Mouse (Mus musculus): ENCODE measurements at regions not wholly inside any gene's neighbourhood (a gene's known extent, or its start where the extent isn't known, plus 50 kb on each side); places are given as distances from the start of the nearest gene placed in this dataset.
A peak's percentile ranks its signal among the peaks of the same experiment; 100 is the strongest.

DNA sequence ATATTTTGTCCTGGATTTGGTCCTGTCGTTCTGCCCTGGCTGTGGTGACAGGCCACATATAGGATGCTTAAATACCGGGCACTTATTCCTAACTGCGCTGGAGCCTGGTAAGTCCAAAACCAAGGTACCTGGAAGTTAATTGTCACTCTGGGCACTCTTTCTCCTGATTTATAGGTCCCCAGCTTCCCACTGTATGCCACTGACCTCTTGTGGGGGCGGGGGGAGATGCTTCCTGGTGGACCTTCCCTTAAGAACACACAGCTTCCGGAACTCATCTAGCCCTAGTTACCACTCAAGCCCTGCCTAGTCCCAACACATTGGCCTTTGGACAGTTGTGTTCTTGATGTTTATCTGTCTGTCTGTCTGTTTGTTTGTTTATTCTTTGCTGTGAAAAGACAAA, 165.3 kb upstream of the Ppp2r2d start:
- 87% methylated on average over 5 of the region's 5 CpGs for WGBS
- Histone ChIP-seq H3K4me3 (no peak overlapping the region), H3K9me3 (no peaks in the 10 kb centered on the region), H3K9ac (replicated peaks) (no peak overlapping the region), H3K27me3 (no peaks in the 10 kb centered on the region), H3K27ac (replicated peaks) (no peak overlapping the region), H3K4me2 (replicated peaks) (no peak overlapping the region), H3K4me1 (no peaks in the 10 kb centered on the region), H3K36me3 (no peaks in the 10 kb centered on the region)
- ATAC-seq (ENCODE audit: low FRiP score, low read depth): no peak

DNA sequence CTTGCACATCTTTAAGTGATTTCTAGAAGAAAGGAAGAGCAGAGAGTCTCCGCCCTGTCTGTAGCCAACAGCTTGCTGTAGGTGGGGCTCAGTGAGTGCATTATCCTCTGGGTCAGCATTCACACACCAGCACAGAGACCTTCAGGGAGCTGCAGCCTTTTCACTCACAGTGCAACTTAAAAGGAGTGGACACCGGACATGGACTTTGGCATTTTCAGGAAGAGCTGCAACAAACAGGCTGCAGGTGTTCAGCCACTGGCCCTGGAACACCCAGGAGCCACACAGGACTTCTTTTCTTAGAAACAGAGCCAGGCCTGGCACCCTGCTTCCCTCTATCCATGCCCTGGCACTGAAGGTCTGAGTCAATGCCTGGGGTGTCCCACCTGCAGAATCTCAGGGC, 166.3 kb upstream of the Ppp2r2d start:
- no peaks in the 10 kb centered on the region for H3K4me1 ChIP-seq
- 73% methylated on average over 2 of the region's 2 CpGs for WGBS
- no peak overlapping the region for H3K27ac ChIP-seq (replicated peaks)
- H3K4me2 ChIP-seq (replicated peaks): no peak overlapping the region
- no peak for ATAC-seq (ENCODE audit: low FRiP score, low read depth)
- H3K36me3 ChIP-seq: no peaks in the 10 kb centered on the region
- H3K9me3 ChIP-seq: no peaks in the 10 kb centered on the region
- H3K27me3 ChIP-seq: no peaks in the 10 kb centered on the region
- no peak overlapping the region for H3K4me3 ChIP-seq
- H3K9ac ChIP-seq (replicated peaks): no peak overlapping the region

DNA sequence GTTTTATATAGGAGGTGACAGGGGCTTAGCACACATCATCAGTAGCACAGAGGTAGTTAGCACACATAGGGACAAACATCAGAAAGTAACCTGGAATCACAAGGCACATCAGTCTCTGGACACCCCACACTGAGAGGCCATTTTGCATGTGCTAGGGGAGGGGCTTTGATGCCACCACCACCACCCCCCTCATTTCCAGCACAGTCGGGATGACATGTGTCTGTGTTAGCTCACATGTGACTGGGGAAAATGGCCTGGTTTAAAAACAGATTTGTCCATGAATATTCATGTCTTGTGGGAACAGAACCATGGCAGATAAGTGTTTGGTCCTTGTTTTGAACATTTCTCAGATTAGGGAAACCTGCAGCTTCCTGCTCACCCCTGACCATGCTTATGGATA, 172.9 kb upstream of the Ppp2r2d start:
- ATAC-seq (ENCODE audit: low FRiP score, low read depth): no peak
- Histone ChIP-seq H3K4me2 (replicated peaks) (no peak overlapping the region), H3K9me3 (no peaks in the 10 kb centered on the region), H3K9ac (replicated peaks) (no peak overlapping the region), H3K36me3 (no peaks in the 10 kb centered on the region), H3K27me3 (no peaks in the 10 kb centered on the region; the same call in 1 of the 2 replicates), H3K27ac (replicated peaks) (no peak overlapping the region), H3K4me3 (no peak overlapping the region), H3K4me1 (peaks cover 16% of the 10 kb centered on the region)
- 47% methylated on average over 1 of the region's 1 CpGs for WGBS

DNA sequence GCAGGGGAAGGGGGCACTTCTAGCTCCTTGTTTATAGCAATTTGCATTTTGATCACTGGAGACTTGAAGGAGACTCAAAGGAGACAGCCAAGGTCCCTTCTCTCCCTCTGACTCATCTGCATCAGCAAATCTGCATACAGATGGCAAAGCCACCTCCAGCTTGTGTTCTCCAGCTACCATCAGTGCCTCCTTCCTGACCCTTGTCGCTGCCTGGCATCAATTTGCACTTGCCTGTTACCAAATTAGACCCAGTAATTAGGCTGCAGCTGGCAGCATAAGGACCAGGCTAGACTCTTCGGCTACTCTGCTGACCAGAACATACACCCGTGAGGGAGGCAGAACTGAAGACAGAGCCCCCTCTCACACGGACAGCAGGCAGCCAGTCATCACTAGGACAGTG, 177.5 kb upstream of the Ppp2r2d start:
- H3K27me3 ChIP-seq: no peaks in the 10 kb centered on the region; the same call in 1 of the 2 replicates
- no peak overlapping the region for H3K4me3 ChIP-seq
- no peaks in the 10 kb centered on the region for H3K9me3 ChIP-seq
- H3K4me2 ChIP-seq (replicated peaks): no peak overlapping the region
- no peak overlapping the region for H3K9ac ChIP-seq (replicated peaks)
- 42% methylated on average over 4 of the region's 4 CpGs for WGBS
- peaks cover 20% of the 10 kb centered on the region for H3K4me1 ChIP-seq
- peak overlapping the region; percentile 58 for H3K27ac ChIP-seq (replicated peaks)
- no peaks in the 10 kb centered on the region for H3K36me3 ChIP-seq
- no peak for ATAC-seq (ENCODE audit: low FRiP score, low read depth)

DNA sequence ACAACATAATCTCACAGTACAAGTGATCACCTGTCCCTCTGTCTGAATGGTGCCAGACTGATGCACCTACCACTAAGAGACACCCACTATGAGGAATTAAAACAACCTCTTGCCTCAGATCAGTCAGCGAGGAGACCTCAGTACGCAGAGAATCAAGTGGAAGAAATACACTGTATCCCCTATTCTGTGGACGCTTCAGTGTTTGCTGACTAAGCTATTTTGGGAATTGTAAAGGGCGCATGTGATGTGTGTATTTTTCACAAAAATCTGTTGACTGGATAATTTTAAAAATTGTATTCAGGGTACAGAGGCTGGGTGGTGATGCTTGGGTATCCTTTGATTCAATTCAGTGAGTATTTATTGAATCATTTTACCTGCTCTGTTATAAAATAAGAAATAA, 185.8 kb upstream of the Ppp2r2d start:
- Histone ChIP-seq H3K9me3 (no peaks in the 10 kb centered on the region), H3K27me3 (no peaks in the 10 kb centered on the region), H3K27ac (replicated peaks) (no peak overlapping the region), H3K4me3 (no peak overlapping the region), H3K4me1 (no peaks in the 10 kb centered on the region), H3K4me2 (replicated peaks) (no peak overlapping the region), H3K9ac (replicated peaks) (no peak overlapping the region), H3K36me3 (no peaks in the 10 kb centered on the region)
- WGBS: 88% methylated on average over 4 of the region's 4 CpGs
- no peak for ATAC-seq (ENCODE audit: low FRiP score, low read depth)

DNA sequence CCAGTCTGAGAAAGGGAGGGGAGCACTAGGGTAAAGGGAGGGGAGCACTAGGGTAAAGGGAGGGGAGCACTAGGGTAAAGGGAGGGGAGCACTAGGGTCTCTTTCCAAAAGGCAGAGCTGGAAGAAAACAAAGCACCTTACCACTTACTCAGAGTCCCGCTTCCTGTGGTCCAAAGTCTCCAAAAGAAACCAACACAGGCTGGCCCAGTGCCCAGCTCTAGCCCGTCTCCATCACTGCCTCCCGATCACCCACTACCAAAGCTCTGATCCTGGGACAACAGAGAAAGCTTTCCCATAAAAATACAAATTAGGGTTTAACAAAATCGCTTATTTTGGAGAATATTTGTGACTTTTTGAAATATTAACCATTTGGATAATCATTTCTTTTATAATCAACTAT, 188.4 kb upstream of the Ppp2r2d start:
- no peak for ATAC-seq (ENCODE audit: low FRiP score, low read depth)

DNA sequence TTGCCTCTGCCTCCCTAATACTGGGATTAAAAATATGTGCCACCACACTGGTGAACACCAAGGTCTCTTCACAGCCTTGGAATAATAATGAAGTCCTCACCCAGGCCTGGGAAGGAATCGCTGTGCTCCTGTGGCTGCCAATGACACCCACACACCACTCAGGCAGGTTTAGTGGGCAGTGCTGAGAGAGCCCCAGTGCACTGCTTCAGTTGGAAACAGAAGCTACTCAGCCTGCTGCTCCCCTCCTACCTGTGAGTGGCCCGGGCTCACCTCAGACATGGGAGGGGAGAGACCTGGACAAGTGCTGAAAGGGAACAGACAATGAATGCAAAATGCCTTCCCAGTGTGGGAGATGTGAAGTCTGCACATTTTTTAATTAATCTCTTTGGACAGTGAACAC, 188.8 kb upstream of the Ppp2r2d start:
- 85% methylated on average over 2 of the region's 2 CpGs for WGBS
- no peak for ATAC-seq (ENCODE audit: low FRiP score, low read depth)
- no peak overlapping the region for H3K9ac ChIP-seq (replicated peaks)
- H3K4me1 ChIP-seq: no peaks in the 10 kb centered on the region
- 0 out of 2 replicates have a peak, but pooled peaks cover 4% of the 10 kb centered on the region for H3K9me3 ChIP-seq
- no peak overlapping the region for H3K4me2 ChIP-seq (replicated peaks)
- no peaks in the 10 kb centered on the region for H3K27me3 ChIP-seq
- no peaks in the 10 kb centered on the region for H3K36me3 ChIP-seq
- H3K4me3 ChIP-seq: no peak overlapping the region
- no peak overlapping the region for H3K27ac ChIP-seq (replicated peaks)

More for the DNA sequence above, 188.4 kb upstream of the Ppp2r2d start:
- H3K4me3 ChIP-seq: no peak overlapping the region
- no peak overlapping the region for H3K9ac ChIP-seq (replicated peaks)
- 95% methylated on average over 4 of the region's 4 CpGs for WGBS
- H3K9me3 ChIP-seq: 0 out of 2 replicates have a peak, but pooled peaks cover 1% of the 10 kb centered on the region
- H3K4me2 ChIP-seq (replicated peaks): no peak overlapping the region
- no peak overlapping the region for H3K27ac ChIP-seq (replicated peaks)
- no peaks in the 10 kb centered on the region for H3K4me1 ChIP-seq
- H3K27me3 ChIP-seq: no peaks in the 10 kb centered on the region
- H3K36me3 ChIP-seq: no peaks in the 10 kb centered on the region

DNA sequence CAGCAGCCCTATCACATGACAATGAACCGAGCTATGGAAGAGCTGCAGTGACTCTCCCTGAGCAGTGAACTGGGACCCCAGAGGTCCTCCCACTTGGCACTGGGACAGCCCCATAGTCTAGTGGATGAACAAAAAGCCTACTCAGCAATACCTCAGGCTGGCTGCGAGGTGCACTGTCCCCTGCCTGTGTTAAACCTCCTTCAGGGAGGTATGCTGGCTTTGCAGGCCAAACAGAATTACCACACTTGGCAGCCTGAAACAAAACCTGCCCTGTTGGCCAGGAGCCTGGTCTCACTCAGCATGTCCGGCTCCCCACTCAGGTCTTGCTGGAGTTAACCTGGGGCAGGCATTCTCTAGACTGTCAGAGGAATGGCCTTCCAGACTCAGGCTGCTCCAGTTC, 189.9 kb upstream of the Ppp2r2d start:
- 75% methylated on average over 3 of the region's 3 CpGs for WGBS
- H3K27ac ChIP-seq (replicated peaks): no peak overlapping the region
- H3K9me3 ChIP-seq: 0 out of 2 replicates have a peak, but pooled peaks cover 4% of the 10 kb centered on the region
- no peak overlapping the region for H3K4me3 ChIP-seq
- no peaks in the 10 kb centered on the region for H3K27me3 ChIP-seq
- no peaks in the 10 kb centered on the region for H3K4me1 ChIP-seq
- no peak overlapping the region for H3K9ac ChIP-seq (replicated peaks)
- H3K4me2 ChIP-seq (replicated peaks): no peak overlapping the region
- no peaks in the 10 kb centered on the region for H3K36me3 ChIP-seq
- no peak for ATAC-seq (ENCODE audit: low FRiP score, low read depth)

DNA sequence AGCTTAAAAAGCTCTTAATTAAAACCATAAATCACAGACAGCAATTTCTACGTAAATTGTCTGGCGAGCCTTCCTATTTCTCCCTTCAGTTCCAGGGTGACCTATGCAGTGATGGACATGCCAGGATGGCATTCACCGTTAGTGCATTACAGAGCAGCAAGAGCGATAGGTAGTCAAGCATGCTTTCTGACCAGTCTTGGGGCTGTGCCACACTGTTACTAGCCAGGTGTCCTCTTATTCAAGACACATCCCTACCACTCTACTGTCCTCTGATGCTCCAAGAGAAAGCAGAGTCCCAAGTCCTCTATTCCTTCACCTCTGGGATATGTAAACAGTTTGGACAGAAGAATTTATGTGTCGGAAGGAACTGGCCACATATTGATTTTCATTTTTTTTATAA, 194.9 kb upstream of the Ppp2r2d start:
- no peak overlapping the region for H3K4me2 ChIP-seq (replicated peaks)
- no peaks in the 10 kb centered on the region for H3K36me3 ChIP-seq
- H3K4me1 ChIP-seq: no peaks in the 10 kb centered on the region
- H3K9me3 ChIP-seq: 0 out of 2 replicates have a peak, but pooled peaks cover 4% of the 10 kb centered on the region
- ATAC-seq (ENCODE audit: low FRiP score, low read depth): no peak
- H3K4me3 ChIP-seq: no peak overlapping the region
- 93% methylated on average over 5 of the region's 5 CpGs for WGBS
- no peaks in the 10 kb centered on the region for H3K27me3 ChIP-seq
- H3K27ac ChIP-seq (replicated peaks): no peak overlapping the region
- H3K9ac ChIP-seq (replicated peaks): no peak overlapping the region

DNA sequence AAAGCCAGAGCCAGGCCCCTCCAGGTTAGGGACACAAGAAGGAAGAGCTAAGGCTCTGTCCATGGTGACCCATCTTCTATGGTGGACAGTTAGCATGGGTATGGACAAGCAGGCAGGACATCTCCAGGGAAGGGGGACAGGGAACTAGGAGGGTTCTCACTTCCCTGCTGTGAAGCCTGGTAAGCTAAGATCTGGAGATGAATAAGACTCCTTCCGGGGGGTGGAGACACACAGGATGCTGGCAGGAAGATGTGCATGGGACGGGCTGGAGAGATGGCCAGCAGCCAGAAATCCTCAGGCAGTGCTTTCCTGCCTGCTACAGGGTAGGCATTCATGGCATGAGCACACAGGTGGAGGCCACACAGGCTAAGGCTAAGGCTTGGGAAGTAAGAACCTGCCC, 198.2 kb upstream of the Ppp2r2d start:
- no peaks in the 10 kb centered on the region for H3K36me3 ChIP-seq
- no peak for ATAC-seq (ENCODE audit: low FRiP score, low read depth)
- no peak overlapping the region for H3K9ac ChIP-seq (replicated peaks)
- H3K27ac ChIP-seq (replicated peaks): no peak overlapping the region
- 0 out of 2 replicates have a peak, but pooled peaks cover 4% of the 10 kb centered on the region for H3K9me3 ChIP-seq
- H3K4me3 ChIP-seq: no peak overlapping the region
- H3K4me1 ChIP-seq: no peaks in the 10 kb centered on the region
- WGBS: 88% methylated on average over 2 of the region's 2 CpGs
- H3K4me2 ChIP-seq (replicated peaks): no peak overlapping the region
- H3K27me3 ChIP-seq: no peaks in the 10 kb centered on the region

DNA sequence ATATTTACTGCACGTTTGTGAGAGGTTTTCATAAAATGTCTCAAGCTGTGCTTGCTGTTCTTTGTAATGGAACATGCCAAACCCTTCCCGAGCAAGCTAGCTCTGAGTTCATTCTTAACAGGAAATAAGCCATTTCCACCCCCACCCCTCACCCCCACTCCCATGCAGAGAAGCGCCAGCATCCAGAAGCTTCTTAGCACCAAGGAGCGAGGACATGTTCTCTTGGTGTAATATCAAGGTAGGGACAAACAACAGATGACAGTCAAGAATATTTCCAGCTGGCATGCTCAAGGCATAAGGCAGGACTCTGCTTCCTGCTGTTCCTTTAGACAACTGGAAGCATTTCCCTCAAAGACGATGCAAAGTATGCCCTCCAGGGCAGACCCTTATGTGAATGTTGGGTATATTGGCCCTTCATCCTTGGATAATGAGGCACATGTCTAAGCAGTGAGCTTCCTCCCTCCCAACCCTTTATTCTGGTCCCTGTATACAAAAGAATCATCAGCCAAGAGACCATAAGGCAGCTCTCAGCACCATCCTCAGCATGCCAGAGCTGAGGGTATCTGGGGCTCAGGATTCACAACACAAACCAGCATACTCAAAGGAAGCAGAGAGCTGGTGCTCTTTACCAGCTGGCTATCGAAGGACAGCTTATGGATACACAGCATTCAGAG, 205.2 kb upstream of the Ppp2r2d start:
- Histone ChIP-seq H3K4me2 (replicated peaks) (no peak overlapping the region), H3K36me3 (no peaks in the 10 kb centered on the region), H3K4me3 (no peak overlapping the region), H3K4me1 (no peaks in the 10 kb centered on the region), H3K27ac (replicated peaks) (no peak overlapping the region), H3K27me3 (no peaks in the 10 kb centered on the region), H3K9ac (replicated peaks) (no peak overlapping the region), H3K9me3 (no peaks in the 10 kb centered on the region)
- WGBS: 80% methylated on average over 6 of the region's 6 CpGs
- ATAC-seq (ENCODE audit: low FRiP score, low read depth): no peak

DNA sequence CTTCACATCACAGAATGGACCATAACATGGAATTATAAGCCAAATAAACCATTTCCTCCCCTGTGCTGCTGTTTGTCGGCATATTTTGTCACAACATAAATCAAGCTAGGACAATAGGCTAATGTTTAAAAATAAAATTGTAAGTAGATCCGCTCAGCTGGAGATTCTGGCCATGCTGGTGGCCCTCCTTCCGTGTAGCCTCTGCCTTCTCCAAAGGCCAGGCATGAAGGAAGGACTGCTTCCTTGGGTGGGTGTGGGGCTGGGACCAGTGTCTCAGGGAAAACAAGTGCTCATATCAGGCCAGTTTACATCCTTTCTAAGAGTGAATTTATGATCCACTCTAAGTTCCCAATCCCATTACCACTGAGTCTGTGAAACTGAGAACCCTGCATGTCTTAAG, 206.3 kb upstream of the Ppp2r2d start:
- H3K36me3 ChIP-seq: no peaks in the 10 kb centered on the region
- H3K27ac ChIP-seq (replicated peaks): no peak overlapping the region
- WGBS: 83% methylated on average over 3 of the region's 3 CpGs
- H3K4me2 ChIP-seq (replicated peaks): no peak overlapping the region
- no peak for ATAC-seq (ENCODE audit: low FRiP score, low read depth)
- H3K4me3 ChIP-seq: no peak overlapping the region
- no peaks in the 10 kb centered on the region for H3K4me1 ChIP-seq
- H3K9ac ChIP-seq (replicated peaks): no peak overlapping the region
- no peaks in the 10 kb centered on the region for H3K27me3 ChIP-seq
- H3K9me3 ChIP-seq: no peaks in the 10 kb centered on the region

DNA sequence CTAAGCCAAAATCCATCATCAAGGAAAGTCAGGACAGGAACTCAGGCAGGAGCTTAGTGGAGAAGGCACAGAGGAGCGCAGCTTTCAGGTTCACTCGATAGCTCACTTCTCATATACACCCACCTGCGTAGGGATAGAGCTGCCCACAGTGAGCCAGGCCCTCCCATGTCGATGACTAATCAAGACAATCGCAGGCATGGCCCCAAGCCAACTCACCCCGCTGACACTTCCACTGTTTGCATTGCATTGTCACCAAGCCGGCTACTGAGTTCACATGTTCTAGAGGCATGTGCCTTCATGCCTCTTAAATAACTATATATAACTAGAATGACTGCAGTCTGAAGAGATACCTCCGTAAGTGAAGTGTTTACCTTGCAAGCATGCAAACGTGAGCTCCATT, 219.8 kb upstream of the Ppp2r2d start:
- H3K27ac ChIP-seq (replicated peaks): no peak overlapping the region
- no peak overlapping the region for H3K4me3 ChIP-seq
- H3K36me3 ChIP-seq: no peaks in the 10 kb centered on the region
- WGBS: 85% methylated on average over 9 of the region's 9 CpGs
- no peak overlapping the region for H3K9ac ChIP-seq (replicated peaks)
- H3K4me2 ChIP-seq (replicated peaks): no peak overlapping the region
- H3K4me1 ChIP-seq: no peaks in the 10 kb centered on the region
- no peak for ATAC-seq (ENCODE audit: low FRiP score, low read depth)
- H3K9me3 ChIP-seq: no peaks in the 10 kb centered on the region
- H3K27me3 ChIP-seq: no peaks in the 10 kb centered on the region
